Mouse (Mus musculus) lung, adult 2 months (tissue): Measurements from ENCODE around the gene Ppp1r16b.

ENCODE experiments used
- CTCF ChIP-seq: fragments of 200-500 bp; IDR thresholded peaks from 2 replicates; pipeline ENCODE4 v1.5.1; 2011; ENCODE audit warnings: mild to moderate bottlenecking, low read length, control low read depth; ENCODE audit not compliant: insufficient read depth
- POLR2A ChIP-seq: fragments of 200-500 bp; IDR thresholded peaks from 2 replicates; pipeline ENCODE4 v1.6.1; 2011; ENCODE audit warnings: low read depth, mild to moderate bottlenecking, control low read depth, low read length, borderline replicate concordance; ENCODE audit errors: extremely low read depth

DNA sequence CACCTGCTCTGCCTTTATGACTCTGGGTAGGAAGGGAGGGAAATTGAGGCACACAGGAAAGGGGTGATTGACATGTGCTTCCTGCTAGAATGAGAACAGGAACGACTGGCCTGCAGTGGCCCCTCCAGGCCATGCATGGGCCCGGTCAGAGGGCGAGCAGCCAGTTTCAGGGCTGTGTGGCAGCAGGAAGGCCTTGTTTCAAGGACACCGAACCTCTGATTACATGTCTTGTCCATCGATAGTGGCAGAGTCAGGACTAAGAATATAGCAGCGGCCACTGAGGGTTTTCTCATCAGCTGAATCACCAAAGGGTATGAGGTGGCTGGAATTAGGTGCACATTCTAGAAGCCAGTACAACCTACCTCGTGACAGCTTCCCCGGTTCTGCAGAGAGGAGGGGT lies 109.7 kb downstream of the Ppp1r16b start:
- no peak for TF ChIP-seq POLR2A
- TF ChIP-seq CTCF: no peak
